Mouse (Mus musculus) frontal cortex, postnatal 25 days (tissue): ENCODE measurements at regions not wholly inside any gene's neighbourhood (a gene's known extent, or its start where the extent isn't known, plus 50 kb on each side); places are given as distances from the start of the nearest gene placed in this dataset.
A peak's percentile ranks its signal among the peaks of the same experiment; 100 is the strongest.

Source experiments
- DNase-seq, 2 experiments: peaks; one replicate each; pipeline ENCODE4 v3.0.0; 2022; ENCODE audit warnings: low spot score in 2 of 2

DNA sequence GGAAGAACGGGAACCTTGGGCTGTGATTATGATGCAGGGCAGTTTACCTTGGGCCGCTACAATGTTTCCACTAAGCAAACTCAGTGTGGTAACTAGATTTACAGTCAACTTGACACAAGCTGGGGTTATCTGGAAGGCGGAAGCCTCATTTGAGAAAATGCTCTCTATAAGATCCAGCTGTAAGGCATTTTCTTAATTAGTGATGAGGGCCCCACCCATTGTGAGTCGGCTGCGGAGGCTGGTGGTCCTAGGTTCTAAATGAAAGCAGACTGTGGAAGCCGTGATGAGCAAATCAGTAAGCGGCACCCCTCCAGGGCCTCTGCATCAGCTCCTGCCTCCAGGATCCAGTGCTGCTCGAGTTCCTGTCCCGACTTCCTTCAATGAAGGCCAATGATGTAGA is 183.4 kb downstream of the Ly86 start:
- DNase-seq, result no peak

DNA sequence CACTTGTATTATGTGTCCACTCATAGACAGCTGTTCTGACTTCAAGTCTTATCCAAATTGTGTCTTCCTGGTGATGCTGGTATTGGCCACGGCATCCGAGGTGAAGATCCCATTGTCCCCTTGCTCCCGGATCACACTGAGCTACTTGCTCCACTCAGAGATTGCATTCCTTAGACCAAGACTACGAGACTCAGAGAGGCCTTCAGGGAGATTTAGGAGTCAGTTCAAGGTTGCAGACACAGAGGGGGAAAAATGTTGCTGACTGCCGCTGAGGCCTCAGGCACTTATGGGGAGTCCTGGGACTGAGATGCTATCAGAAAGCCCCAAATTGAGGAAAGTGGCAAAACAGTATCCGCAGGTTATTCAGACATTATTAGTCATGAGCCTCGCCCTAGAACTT is 183.9 kb downstream of the Ly86 start:
- no peak for DNase-seq

DNA sequence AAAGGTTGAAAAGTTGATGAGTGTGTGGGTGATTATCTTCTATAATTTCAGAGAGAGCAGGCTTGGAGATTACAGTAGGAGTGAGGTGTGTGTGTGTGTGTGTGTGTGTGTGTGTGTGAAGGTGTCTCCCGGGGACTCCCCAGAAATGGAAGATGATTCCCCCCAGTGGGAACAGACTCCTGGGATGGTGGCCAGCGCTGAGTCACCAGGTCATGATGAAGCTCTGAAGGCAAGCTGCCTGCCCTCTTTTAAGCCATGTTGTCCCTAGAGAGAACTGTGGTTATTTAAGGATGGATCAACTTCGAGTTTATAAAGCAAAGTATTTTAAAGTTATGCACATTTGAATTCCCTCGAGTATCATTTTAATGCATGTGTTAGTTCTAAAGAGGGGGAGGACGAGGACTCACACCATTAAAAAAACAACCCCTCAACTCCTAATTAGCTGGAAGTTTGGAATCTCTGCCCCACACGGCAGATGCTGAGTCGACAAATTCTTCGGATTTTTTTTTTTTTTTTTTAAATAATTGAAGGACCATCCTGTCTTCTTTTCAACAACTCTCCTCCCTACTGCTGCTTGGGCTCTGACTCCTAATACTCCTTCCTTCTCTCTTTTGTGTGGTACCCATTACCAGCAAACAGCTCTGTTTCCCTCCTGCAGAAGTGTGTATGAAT is 186.6 kb downstream of the Ly86 start:
- DNase-seq, result no peak

GRCm38 (mm10) chr13:37532596-37533170 is 187.7 kb downstream of the Ly86 start:
- no peak for DNase-seq

- no peak for DNase-seq
Observed at GRCm38 (mm10) chr13:37533851-37534250, 188.8 kb downstream of the Ly86 start.

DNA sequence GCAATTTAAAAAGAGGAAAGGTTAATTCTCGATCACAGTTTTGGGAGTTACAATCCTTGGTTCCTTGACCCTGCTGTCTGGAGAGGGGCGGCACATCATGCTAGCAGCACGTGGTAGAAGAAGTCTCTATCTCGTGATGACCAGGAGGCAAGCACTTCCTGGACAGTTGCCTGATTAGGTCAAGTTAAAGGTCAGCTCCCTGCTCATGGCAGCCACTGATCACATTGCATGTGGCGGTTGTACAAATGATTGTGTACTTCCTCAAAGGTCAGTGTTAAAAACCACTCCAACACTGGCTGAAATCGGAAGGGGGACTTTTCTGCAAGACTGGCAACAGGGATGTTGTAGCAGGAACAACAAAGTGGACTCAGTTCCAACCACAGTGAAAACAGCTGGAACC is 192.3 kb downstream of the Ly86 start:
- DNase-seq, result no peak

- no peak for DNase-seq
Observed at GRCm38 (mm10) chr13:37537793-37538192, 192.8 kb downstream of the Ly86 start.

DNA sequence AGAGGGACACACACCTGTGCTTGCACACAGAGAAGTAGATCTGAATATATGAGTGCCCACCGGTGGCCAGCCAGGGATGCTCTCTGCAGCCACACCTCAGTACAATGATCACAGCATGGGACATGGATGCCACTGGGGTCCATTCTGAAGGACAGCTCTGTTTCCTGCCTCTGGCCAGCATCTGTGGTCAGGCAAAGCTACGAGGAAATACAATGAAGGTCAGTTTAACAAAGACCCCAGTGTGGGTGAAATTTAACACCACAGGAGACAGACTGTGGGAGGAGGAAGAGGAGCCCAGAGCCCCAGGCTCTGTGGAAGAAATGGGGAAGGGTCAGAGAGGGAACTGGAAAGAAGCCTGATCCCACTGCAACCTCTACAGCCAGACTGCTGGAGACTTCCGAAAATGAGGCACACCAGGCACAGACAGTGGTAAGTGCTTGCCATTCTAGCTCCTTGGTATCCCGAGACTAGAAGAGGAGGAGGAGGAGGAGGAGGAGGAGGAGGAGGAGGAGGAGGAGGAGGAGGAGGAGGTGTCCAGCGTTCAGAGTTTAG is 196.0 kb downstream of the Ly86 start:
- no peak for DNase-seq

GRCm38 (mm10) chr13:37541674-37542073 is 196.7 kb downstream of the Ly86 start:
- DNase-seq, result peak in 1 of 2 experiments; percentile 10

DNA sequence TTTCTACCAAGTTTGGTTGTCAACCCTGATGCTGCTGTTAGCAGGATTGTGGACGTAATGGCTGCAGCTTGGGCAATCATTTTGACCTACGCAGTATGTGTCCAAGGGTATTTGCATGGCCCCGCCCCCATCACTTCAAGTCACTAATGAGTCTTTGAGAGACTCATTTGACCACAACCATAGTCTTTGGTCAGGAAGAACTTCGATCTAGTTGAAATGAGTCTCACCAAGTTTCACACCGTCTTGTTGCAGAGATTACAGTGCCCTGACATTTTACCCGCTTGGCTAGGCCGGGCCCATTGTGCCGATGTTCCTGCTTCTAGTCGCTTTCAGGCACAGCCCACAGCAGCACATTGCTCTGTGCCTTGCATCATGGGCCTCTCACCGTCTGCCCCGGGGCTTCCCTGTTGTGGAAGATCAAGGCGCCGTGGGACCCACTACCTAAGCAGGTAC is 197.8 kb downstream of the Ly86 start:
- DNase-seq, result no peak

- DNase-seq, result no peak
Observed at GRCm38 (mm10) chr13:37543788-37544187, 198.8 kb downstream of the Ly86 start.

GRCm38 (mm10) chr13:37544696-37545095 is 199.7 kb downstream of the Ly86 start:
- no peak for DNase-seq

- DNase-seq, result no peak
Observed at GRCm38 (mm10) chr13:37546556-37546955, 201.5 kb downstream of the Ly86 start.

GRCm38 (mm10) chr13:37550584-37550983 is 205.6 kb downstream of the Ly86 start:
- no peak for DNase-seq

DNA sequence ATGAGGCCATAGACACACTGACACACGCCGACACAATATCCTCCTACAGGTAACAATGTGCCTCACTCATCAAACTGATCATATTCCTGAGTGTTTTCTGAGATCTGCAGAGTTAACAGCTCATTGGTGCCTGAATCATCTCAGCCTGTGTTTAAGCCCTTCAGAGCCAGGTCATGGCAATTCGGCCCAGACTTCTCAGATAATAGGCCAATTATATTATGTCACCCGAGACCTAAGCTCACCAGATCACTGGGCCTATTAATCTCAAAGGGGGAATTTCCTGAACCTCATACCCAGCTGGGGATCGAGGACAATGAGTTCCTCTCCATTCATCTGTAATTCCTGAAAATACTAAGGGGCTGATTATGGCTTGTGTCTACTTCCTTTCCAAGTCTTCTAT is 208.4 kb downstream of the Ly86 start:
- DNase-seq, result no peak

DNA sequence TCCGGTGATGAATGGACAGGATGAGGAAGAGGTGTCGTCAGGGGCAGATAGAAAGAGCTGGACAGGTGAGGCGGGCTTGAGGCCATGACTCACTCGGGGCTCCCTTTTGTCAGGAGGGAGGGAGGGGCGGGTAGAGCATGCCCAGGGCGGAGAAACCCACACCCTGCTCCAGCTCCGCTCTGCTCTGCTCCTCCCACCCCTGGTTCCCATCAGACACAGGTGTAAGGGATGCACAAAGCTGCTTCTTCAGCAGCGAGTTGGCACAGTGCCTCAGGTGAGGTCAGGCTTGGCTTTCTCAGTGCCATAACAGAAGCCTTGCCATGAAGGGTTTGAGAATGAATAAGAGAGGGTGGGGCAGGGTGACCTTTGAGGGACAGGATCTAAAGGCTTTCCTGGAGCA is 212.2 kb downstream of the Ly86 start:
- DNase-seq, result no peak

DNA sequence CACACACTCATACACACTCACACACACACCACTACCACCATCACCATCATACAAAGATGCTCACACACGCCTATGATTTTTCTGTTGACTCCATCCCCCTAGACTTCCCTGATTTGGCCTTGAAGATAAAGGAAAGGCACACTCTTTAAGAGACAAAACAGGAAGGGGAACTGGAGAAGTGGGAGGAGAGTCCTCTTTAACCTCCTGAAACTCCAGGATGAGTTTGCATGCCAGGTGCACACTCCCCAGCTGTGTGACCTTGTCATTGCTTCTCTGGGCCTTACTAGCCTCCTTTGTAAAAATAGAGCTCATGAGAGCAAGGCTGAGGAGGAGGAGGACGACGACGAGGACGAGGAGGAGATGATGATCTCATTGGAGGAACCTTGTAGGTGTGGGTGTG is 212.8 kb downstream of the Ly86 start:
- no peak for DNase-seq

DNA sequence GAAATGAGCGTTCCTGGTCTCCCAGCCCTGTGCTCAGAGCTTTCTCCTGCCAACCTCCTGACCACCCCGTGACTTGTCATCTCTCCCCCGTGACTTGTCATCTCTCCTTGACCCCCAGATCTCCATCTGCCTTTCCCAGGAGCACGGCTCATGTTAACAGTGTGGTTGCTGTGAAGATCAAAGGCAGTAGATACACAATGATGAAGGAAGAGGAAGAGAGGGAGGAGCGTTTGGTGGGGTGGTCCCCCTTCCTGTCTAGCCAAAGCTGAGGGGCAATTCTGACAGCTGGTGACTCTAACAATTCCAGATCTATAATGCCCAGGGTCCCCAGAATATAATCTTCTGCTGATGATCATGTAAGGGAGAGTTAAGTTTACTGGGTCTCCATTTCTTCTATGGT is 214.0 kb downstream of the Ly86 start:
- no peak for DNase-seq

GRCm38 (mm10) chr13:37559706-37560313 is 214.8 kb downstream of the Ly86 start:
- DNase-seq, result no peak

DNA sequence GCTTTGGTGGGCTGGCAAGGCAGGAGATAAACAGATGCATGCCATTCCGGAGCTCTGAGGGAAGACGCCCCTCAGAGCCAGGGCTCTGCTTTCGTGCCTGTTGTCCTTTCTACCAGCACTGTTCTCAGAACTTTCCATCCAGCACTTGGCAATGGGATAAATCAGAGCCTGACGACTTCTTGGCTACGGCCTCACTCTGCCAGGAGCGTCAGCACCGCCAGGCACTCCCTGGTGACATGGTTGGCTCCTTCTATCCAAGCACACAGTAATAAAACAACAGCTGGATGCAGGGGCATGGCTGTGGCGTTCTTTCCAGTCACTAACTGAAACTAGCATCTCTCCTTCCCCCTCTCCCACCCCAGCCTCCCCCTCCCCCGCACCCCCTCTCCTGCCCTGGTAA is 215.4 kb downstream of the Ly86 start:
- no peak for DNase-seq

DNA sequence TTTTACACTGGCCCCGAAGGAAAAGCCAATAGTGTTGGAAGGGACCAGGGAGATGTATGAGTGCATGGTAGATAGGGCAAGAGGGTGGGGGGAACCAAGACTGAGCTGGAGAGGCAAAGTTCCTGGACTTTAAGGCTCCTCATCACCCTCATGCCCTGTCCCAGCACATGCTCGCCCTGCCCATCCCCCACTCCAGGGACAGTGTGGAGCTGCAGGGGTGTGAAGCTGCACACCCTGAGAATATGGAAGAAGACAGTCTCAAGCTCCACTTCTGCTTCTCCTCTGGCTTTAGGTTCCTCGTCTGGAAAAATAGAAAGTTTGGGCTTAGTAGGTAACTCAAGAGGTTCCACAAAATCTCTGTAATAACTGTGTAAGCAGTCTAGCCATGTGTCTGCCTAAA is 215.8 kb downstream of the Ly86 start:
- no peak for DNase-seq

GRCm38 (mm10) chr13:37561437-37561836 is 216.4 kb downstream of the Ly86 start:
- no peak for DNase-seq

DNA sequence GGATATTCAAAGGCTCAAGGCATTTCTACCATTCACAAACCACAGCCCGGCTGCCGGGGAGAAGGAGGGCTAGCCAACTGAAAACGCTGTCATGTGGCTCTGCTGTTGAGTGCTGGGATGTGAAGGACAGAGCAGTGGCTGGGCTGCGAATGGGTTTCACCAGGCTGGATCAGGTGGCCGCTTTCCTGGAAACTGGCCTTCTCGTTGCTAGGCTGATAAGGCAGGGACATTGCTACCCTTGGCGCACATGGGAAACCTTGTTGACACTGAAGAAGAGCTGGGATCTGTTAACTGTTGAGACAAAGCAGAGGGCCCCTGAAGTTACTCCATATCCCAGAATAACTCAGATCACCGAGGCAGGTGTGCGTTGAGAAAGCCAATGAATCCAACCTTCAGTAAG is 216.1 kb upstream of the Rreb1 start:
- DNase-seq, result no peak
